Mouse (Mus musculus) mouse trophoblast stem cell (cell line): Measurements from ENCODE around the gene Fut1.

ENCODE experiments used
- in situ Hi-C, 2 experiments: fragments of 300-500 bp; cut with MseI, MboI; formaldehyde crosslinking; loops; 2 replicates in 1 of 2; 3 replicates in 1 of 2; pipeline ENCODE4 v1.15.1; 2025

The Fut1 gene

GRCm38 (mm10) chr7:45667761-45668160, 50.7 kb downstream of the Fut1 start:
- in situ Hi-C loops, result loop anchor here in 1 of 2 experiments (5.0 kb wide), 1 partner anchor 65 kb away; no protein-coding TSS in a partner anchor

DNA sequence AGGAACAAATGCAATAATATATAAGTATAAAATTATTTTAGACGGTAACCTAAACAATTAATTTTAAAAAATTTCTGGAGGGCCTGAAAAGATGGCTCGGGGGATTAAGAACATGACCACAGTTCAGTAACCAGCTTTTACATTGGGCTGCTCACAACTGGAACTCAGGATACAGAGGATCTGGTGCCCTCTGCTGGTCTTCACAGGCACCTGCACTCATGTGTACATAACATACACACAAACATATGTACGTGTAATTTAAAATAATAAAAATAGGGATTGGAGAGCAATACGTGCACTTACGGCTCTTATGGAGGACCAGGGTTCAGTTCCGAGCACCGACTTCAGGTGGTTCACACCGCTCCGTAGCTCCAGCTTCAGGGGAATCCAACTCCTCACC, 51.8 kb downstream of the Fut1 start:
- in situ Hi-C loops, result loop anchor here in 1 of 2 experiments (5.0 kb wide), 1 partner anchor 67 kb away; no protein-coding TSS in a partner anchor
